Mouse (Mus musculus): ENCODE data around the gene Rpl4. TPM values are rescaled to one million over a fixed set of nuclear protein-coding genes. Genes with fewer than 3 reads are reported as not detected.
"Not testable (repeated sequence)": the region's sequence is repeated elsewhere in the genome, so short reads cannot be mapped to it uniquely, and the experiment has no call there.

The Rpl4 gene
- polyA plus RNA-seq (2015; fragmentation: Nextera tagmentation; extraction: Ambion mirVana), result 902 and 907 TPM in 2 replicates

DNA sequence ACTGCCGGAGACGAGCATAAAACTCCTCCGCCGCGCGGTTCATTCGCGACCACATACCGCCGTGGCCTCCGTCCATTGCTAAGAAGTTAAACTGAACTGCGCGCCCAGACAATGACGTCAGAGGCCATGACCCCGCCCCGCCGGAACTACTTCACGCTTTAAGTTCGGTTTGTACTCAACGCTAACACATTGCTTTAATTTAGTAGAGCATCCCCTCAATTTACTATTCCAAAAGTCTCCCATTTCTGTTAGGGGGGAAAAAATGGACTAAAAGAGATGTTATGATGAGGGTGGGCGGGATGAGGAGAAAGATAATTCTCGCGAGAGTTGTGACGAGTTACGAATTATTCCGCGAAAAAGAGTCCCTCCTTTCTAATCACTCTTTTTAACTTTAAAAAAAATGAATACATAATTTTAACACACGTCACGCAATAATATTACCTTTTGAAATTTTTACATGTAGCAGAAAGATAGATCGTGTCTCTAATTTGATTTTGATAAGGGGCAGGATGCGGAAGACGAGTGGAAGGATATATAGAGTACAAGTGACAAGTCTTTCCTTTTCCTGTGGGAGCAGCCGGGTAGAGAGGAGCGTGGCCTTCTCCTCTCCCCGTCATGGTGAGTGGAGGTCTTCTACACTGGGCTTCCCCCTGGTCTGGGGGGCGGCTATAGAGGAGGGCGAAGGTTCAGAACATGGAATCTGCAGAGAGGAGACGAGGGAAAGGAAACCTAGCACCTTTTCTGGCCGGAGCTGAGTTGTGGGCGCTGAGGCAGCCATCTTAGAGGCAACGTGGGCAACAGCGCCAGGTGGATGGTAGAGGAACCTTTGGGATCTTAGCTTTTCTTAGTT, at the start of gene Rpl4, which contains the start of gene Zwilch:
Gene Rpl4 (plus strand): TSS at position 560 of the 850 bp plus-strand sequence.
Gene Zwilch (minus strand): TSS at position 289 of the 850 bp plus-strand sequence.
- Histone ChIP-seq H3K4me1 (replicated peaks; ENCODE audit: control insufficient read depth, insufficient read depth) (0 out of 2 replicates have a peak, but pooled peaks cover 3% of the 10 kb centered on the region), H3K4me3 (ENCODE audit: low read depth, low read length) (peak within 1 kb of the TSS; percentile 85), H3K27ac (replicated peaks) (peak within 1 kb of the TSS; percentile 86), H3K36me3 (ENCODE audit: control insufficient read depth, insufficient read depth, low read length) (peaks cover 21% of the 10 kb centered on the region), H3K27me3 (ENCODE audit: control insufficient read depth, insufficient read depth, low read length) (no peaks in the 10 kb centered on the region), H3K9ac (ENCODE audit: low read length) (peak within 1 kb of the TSS; percentile 90), H3K4me2 (replicated peaks; ENCODE audit: low read depth) (peak within 1 kb of the TSS; percentile 80), H3K9me3 (ENCODE audit: control insufficient read depth, low read length) (no peaks in the 10 kb centered on the region)
- under 1% methylated on average over 42 of the region's 42 CpGs for WGBS
- TF ChIP-seq CTCF (IDR thresholded peaks at IDR 0.05; ENCODE audit: low read depth), result peak; percentile 53
- TF ChIP-seq EP300 (optimal IDR thresholded peaks at IDR 0.05), result peak; percentile 98
- peak; percentile 82 for DNase-seq (ENCODE audit: low spot score)
- peak; percentile 86 for ATAC-seq (ENCODE audit: low FRiP score, low TSS enrichment)

GRCm38 (mm10) chr9:64124846-64125245, 48.3 kb upstream of the Rpl4 start:
- not testable (repeated sequence) for H3K9ac ChIP-seq (ENCODE audit: low read length); H3K4me3 ChIP-seq (ENCODE audit: low read depth, low read length); DNase-seq (ENCODE audit: low spot score); H3K4me2 ChIP-seq (replicated peaks; ENCODE audit: low read depth); H3K27me3 ChIP-seq (ENCODE audit: control insufficient read depth, insufficient read depth, low read length); H3K36me3 ChIP-seq (ENCODE audit: control insufficient read depth, insufficient read depth, low read length); H3K4me1 ChIP-seq (replicated peaks; ENCODE audit: control insufficient read depth, insufficient read depth); H3K9me3 ChIP-seq (ENCODE audit: control insufficient read depth, low read length)
- ATAC-seq (ENCODE audit: low FRiP score, low TSS enrichment), result peak; percentile 64
- H3K27ac ChIP-seq (replicated peaks), result peak overlapping the region; percentile 63
- WGBS, result 46% methylated on average over 3 of the region's 3 CpGs

DNA sequence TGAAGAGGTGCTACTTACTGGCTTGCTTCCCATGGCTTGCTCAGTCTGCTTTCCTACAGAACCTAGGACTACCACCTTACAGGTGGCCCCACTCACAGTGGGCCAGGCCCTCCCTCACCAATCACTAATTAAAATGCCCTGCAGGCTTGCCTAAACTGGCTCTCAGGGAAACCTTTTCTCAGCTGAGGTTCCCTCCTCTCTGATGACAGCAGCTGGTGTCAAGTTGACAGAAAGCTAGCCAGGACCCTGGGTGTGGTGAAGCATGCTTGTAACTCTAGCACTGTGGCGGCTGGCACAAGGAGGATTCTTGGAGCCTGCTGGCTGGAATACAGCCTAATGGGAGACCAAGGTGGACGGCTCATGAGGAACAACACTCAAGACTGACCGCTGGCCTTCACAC, 47.9 kb upstream of the Rpl4 start:
- Histone ChIP-seq H3K4me1 (replicated peaks; ENCODE audit: control insufficient read depth, insufficient read depth) (no peaks in the 10 kb centered on the region), H3K27me3 (ENCODE audit: control insufficient read depth, insufficient read depth, low read length) (no peaks in the 10 kb centered on the region), H3K4me2 (replicated peaks; ENCODE audit: low read depth) (no peak overlapping the region), H3K36me3 (ENCODE audit: control insufficient read depth, insufficient read depth, low read length) (no peaks in the 10 kb centered on the region), H3K4me3 (ENCODE audit: low read depth, low read length) (no peak overlapping the region), H3K9ac (ENCODE audit: low read length) (no peak overlapping the region), H3K27ac (replicated peaks) (peak overlapping the region; percentile 63), H3K9me3 (ENCODE audit: control insufficient read depth, low read length) (no peaks in the 10 kb centered on the region)
- TF ChIP-seq EP300 (optimal IDR thresholded peaks at IDR 0.05), result no peak
- no peak for TF ChIP-seq CTCF (IDR thresholded peaks at IDR 0.05; ENCODE audit: low read depth)
- WGBS, result 54% methylated on average over 3 of the region's 3 CpGs
- DNase-seq (ENCODE audit: low spot score) (no peak), ATAC-seq (ENCODE audit: low FRiP score, low TSS enrichment) (peak; percentile 8; the same call in 1 of the 2 replicates)

GRCm38 (mm10) chr9:64126121-64126520, 47.1 kb upstream of the Rpl4 start:
- no peak overlapping the region for H3K27ac ChIP-seq (replicated peaks)
- WGBS, result 51% methylated on average over 12 of the region's 12 CpGs
- H3K36me3 ChIP-seq (ENCODE audit: control insufficient read depth, insufficient read depth, low read length), result no peaks in the 10 kb centered on the region
- no peaks in the 10 kb centered on the region for H3K9me3 ChIP-seq (ENCODE audit: control insufficient read depth, low read length)
- H3K4me1 ChIP-seq (replicated peaks; ENCODE audit: control insufficient read depth, insufficient read depth), result no peaks in the 10 kb centered on the region
- no peak overlapping the region for H3K4me2 ChIP-seq (replicated peaks; ENCODE audit: low read depth)
- H3K27me3 ChIP-seq (ENCODE audit: control insufficient read depth, insufficient read depth, low read length), result no peaks in the 10 kb centered on the region
- TF ChIP-seq EP300 (optimal IDR thresholded peaks at IDR 0.05), result no peak
- no peak for TF ChIP-seq CTCF (IDR thresholded peaks at IDR 0.05; ENCODE audit: low read depth)
- no peak overlapping the region for H3K4me3 ChIP-seq (ENCODE audit: low read depth, low read length)
- ATAC-seq (ENCODE audit: low FRiP score, low TSS enrichment), result no peak
- no peak for DNase-seq (ENCODE audit: low spot score)
- H3K9ac ChIP-seq (ENCODE audit: low read length), result no peak overlapping the region

- ATAC-seq (ENCODE audit: low FRiP score, low TSS enrichment) (no peak), DNase-seq (ENCODE audit: low spot score) (no peak)
- Histone ChIP-seq H3K36me3 (ENCODE audit: control insufficient read depth, insufficient read depth, low read length) (no peaks in the 10 kb centered on the region; the same call in 1 of the 2 replicates), H3K4me2 (replicated peaks; ENCODE audit: low read depth) (no peak overlapping the region), H3K27me3 (ENCODE audit: control insufficient read depth, insufficient read depth, low read length) (no peaks in the 10 kb centered on the region), H3K9me3 (ENCODE audit: control insufficient read depth, low read length) (no peaks in the 10 kb centered on the region), H3K27ac (replicated peaks) (no peak overlapping the region), H3K9ac (ENCODE audit: low read length) (no peak overlapping the region), H3K4me3 (ENCODE audit: low read depth, low read length) (no peak overlapping the region), H3K4me1 (replicated peaks; ENCODE audit: control insufficient read depth, insufficient read depth) (no peaks in the 10 kb centered on the region)
- WGBS, result 85% methylated on average over 6 of the region's 6 CpGs
- TF ChIP-seq EP300 (optimal IDR thresholded peaks at IDR 0.05) (no peak), CTCF (IDR thresholded peaks at IDR 0.05; ENCODE audit: low read depth) (no peak)
Observed at GRCm38 (mm10) chr9:64131623-64132022, 41.6 kb upstream of the Rpl4 start.

DNA sequence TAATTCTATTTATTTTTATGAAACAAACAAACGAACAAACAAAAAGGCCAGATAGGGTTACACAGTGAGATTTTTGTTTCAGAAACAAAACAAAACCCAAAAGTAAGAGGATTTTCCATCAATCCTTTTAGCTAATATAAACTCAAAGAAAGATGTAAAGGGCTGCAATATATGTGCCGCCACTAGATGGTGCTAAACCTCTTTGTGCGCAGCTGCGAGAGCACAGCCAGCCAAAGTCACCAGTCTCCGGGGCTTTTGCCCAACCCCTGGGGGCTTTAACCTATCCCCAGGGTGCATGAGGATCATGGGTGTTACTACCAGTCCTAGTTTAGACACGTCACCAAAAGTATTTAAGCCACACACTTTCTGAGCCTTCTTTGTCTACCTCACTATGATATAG, 34.3 kb upstream of the Rpl4 start:
- not testable (repeated sequence) for H3K4me1 ChIP-seq (replicated peaks; ENCODE audit: control insufficient read depth, insufficient read depth); H3K9me3 ChIP-seq (ENCODE audit: control insufficient read depth, low read length); H3K4me2 ChIP-seq (replicated peaks; ENCODE audit: low read depth); ATAC-seq (ENCODE audit: low FRiP score, low TSS enrichment); H3K9ac ChIP-seq (ENCODE audit: low read length); H3K4me3 ChIP-seq (ENCODE audit: low read depth, low read length); H3K27me3 ChIP-seq (ENCODE audit: control insufficient read depth, insufficient read depth, low read length); H3K27ac ChIP-seq (replicated peaks); H3K36me3 ChIP-seq (ENCODE audit: control insufficient read depth, insufficient read depth, low read length)
- peak; percentile 77 for TF ChIP-seq CTCF (IDR thresholded peaks at IDR 0.05; ENCODE audit: low read depth)
- DNase-seq (ENCODE audit: low spot score), result peak; percentile 43
- WGBS, result 4% methylated on average over 6 of the region's 6 CpGs

Data from stomach, postnatal 0 days (tissue).